Mouse (Mus musculus): ENCODE measurements around the gene Tmem121b. TPM values are rescaled to one million over a fixed set of nuclear protein-coding genes. Genes with fewer than 3 reads are reported as not detected.
A peak's percentile ranks its signal among the peaks of the same experiment; 100 is the strongest.

The Tmem121b gene
- polyA plus RNA-seq, 1 experiment = 0.01 TPM

DNA sequence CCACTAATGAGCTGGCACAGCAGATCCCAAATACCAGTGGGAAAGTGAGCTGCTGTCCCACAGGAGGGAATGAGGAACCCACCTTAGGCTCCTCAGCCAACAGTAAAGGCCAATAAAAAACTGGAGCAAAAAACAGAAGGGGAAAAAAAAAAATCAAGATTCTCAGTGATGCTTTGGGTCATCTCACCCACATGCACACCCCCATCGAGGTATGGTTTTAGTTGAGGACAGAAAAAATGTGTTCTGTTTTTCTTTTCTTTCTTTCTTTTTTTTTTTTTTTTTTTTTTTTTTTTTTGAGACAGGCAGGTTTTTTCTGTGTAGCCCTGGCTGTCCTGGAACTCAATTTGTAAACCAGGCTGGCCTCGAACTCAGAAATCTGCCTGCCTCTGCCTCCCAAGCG is 40.1 kb downstream of the Tmem121b start:
- no peaks in the 10 kb centered on the region for H3K79me2 ChIP-seq (ENCODE audit: control insufficient read depth, insufficient read depth)
- H3K4me2 ChIP-seq (ENCODE audit: low read depth) = peak overlapping the region; percentile 51
- no peaks in the 10 kb centered on the region for H3K36me3 ChIP-seq (ENCODE audit: control insufficient read depth, insufficient read depth)
- TF ChIP-seq POLR2AphosphoS2 (IDR thresholded peaks at IDR 0.05; ENCODE audit: insufficient read length, low read depth) (no peak), POLR2A (IDR thresholded peaks at IDR 0.05; ENCODE audit: insufficient read length, low read depth) (no peak), TCF12 (IDR thresholded peaks at IDR 0.05; ENCODE audit: insufficient read depth, poor library complexity, severe bottlenecking) (no peak), MYOD1 (IDR thresholded peaks at IDR 0.05; ENCODE audit: control insufficient read depth in 1 of 3, insufficient read length in 2 of 3, low read depth in 2 of 3) (no peak), MYOG (IDR thresholded peaks at IDR 0.05; ENCODE audit: control insufficient read depth in 1 of 3, insufficient read depth in 1 of 3, insufficient read length in 2 of 3, low read depth in 2 of 3) (no peak), TCF3 (IDR thresholded peaks at IDR 0.05; ENCODE audit: insufficient read length, low read depth) (no peak), CEBPB (IDR thresholded peaks at IDR 0.05; ENCODE audit: insufficient read depth, poor library complexity, severe bottlenecking) (no peak), SRF (IDR thresholded peaks at IDR 0.05; ENCODE audit: control insufficient read depth, insufficient read length, low read depth) (no peak), E2F4 (IDR thresholded peaks at IDR 0.05; ENCODE audit: insufficient read depth) (no peak), REST (IDR thresholded peaks at IDR 0.05; ENCODE audit: insufficient read depth, insufficient read length) (no peak), MAX (IDR thresholded peaks at IDR 0.05; ENCODE audit: low read depth) (no peak), USF1 (IDR thresholded peaks at IDR 0.05; ENCODE audit: low read depth) (no peak)
- H3K27me3 ChIP-seq (ENCODE audit: control insufficient read depth, insufficient read depth, insufficient read length) = no peaks in the 10 kb centered on the region
- H3K4me3 ChIP-seq = no peak overlapping the region
- no peak overlapping the region for H3ac ChIP-seq (ENCODE audit: control insufficient read depth, insufficient read length)

DNA sequence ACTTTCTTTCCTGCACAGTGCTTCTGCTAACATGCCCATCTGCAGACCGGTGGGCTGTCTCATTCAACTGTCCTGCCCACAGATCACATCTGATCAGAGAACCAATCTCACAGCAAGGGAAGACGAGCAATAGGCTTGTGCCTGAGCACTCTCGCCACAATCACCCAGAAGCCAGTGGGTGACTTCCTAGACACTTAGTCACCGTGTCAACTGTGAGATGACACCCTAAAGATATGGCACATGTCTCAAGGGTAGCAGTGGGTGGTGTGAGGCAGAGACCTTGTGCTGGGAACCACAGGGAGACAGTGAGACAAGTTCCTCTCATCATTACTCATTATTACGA is 40.5 kb downstream of the Tmem121b start:
- Histone ChIP-seq H3ac (ENCODE audit: control insufficient read depth, insufficient read length) (no peak overlapping the region), H3K4me3 (no peak overlapping the region), H3K4me2 (ENCODE audit: low read depth) (peak overlapping the region; percentile 51), H3K27me3 (ENCODE audit: control insufficient read depth, insufficient read depth, insufficient read length) (no peaks in the 10 kb centered on the region), H3K79me2 (ENCODE audit: control insufficient read depth, insufficient read depth) (no peaks in the 10 kb centered on the region), H3K36me3 (ENCODE audit: control insufficient read depth, insufficient read depth) (no peaks in the 10 kb centered on the region)
- TF ChIP-seq POLR2A (IDR thresholded peaks at IDR 0.05; ENCODE audit: insufficient read length, low read depth) (no peak), CEBPB (IDR thresholded peaks at IDR 0.05; ENCODE audit: insufficient read depth, poor library complexity, severe bottlenecking) (no peak), MYOD1 (IDR thresholded peaks at IDR 0.05; ENCODE audit: control insufficient read depth in 1 of 3, insufficient read length in 2 of 3, low read depth in 2 of 3) (peak in 1 of 3 experiments; percentile 52), TCF12 (IDR thresholded peaks at IDR 0.05; ENCODE audit: insufficient read depth, poor library complexity, severe bottlenecking) (no peak), MYOG (IDR thresholded peaks at IDR 0.05; ENCODE audit: control insufficient read depth in 1 of 3, insufficient read depth in 1 of 3, insufficient read length in 2 of 3, low read depth in 2 of 3) (peak in 1 of 3 experiments; percentile 46), USF1 (IDR thresholded peaks at IDR 0.05; ENCODE audit: low read depth) (no peak)

DNA sequence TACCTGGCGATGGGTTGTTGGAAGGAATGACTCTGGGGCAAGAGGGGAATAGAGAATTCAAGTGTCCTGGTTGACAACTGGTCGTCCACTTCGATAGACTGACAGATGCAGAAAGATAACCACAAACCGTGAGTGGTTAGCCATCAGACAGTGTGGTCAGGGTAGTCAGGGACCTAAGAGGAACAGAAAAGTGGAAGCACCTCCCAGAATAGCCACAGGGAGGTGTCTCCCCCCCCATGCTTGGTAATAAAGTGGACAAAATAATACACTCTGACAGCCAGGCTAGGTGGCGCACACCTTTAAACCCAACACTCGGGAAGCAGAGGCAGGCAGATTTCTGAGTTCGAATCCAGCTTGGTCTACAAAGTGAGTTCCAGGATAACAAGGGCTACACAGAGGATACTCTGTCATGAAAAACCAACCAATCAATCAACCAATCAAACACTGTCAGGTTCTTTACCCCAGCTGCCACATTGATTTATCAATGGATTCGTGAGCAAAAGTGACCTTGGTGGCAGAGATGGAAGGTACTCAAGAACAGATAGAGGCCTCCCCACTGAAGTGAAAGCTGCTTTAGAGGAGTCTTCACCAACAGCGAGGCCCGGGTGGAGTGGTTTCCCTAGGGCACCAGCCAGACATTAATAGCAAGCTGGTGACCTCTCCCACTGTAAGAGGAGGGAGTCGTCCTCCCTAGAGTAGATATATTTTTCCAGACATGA is 41.1 kb downstream of the Tmem121b start:
- Histone ChIP-seq H3K36me3 (ENCODE audit: control insufficient read depth, insufficient read depth) (no peaks in the 10 kb centered on the region), H3K4me3 (no peak overlapping the region), H3ac (ENCODE audit: control insufficient read depth, insufficient read length) (no peak overlapping the region), H3K27me3 (ENCODE audit: control insufficient read depth, insufficient read depth, insufficient read length) (no peaks in the 10 kb centered on the region), H3K4me2 (ENCODE audit: low read depth) (peak overlapping the region; percentile 51), H3K79me2 (ENCODE audit: control insufficient read depth, insufficient read depth) (no peaks in the 10 kb centered on the region)
- TF ChIP-seq MYOG (IDR thresholded peaks at IDR 0.05; ENCODE audit: control insufficient read depth in 1 of 3, insufficient read depth in 1 of 3, insufficient read length in 2 of 3, low read depth in 2 of 3) (no peak), MYOD1 (IDR thresholded peaks at IDR 0.05; ENCODE audit: control insufficient read depth in 1 of 3, insufficient read length in 2 of 3, low read depth in 2 of 3) (peak in 1 of 3 experiments; percentile 42)

DNA sequence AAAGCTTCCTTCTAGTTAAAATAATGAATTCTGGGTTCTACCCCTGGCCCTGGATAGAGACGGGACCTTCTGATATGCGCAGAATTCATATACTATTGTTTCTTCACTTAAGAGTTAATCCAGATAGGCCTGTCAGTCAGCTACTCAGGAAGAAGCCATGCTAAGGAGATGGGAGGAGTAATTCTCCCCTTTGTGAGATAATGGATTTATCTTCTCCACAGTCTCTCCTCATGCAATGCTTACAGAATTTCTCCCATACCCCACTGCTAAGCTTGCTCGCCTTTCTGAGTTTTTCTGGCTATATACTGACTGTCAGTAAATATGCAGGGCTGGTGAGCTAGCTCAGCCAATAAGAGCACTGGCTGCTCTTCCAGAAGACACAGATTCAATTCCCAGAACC is 43.4 kb downstream of the Tmem121b start:
- TF ChIP-seq TCF12 (IDR thresholded peaks at IDR 0.05; ENCODE audit: insufficient read depth, poor library complexity, severe bottlenecking) (no peak), POLR2A (IDR thresholded peaks at IDR 0.05; ENCODE audit: insufficient read length, low read depth) (no peak), USF1 (IDR thresholded peaks at IDR 0.05; ENCODE audit: low read depth) (no peak), POLR2AphosphoS2 (IDR thresholded peaks at IDR 0.05; ENCODE audit: insufficient read length, low read depth) (no peak), TCF3 (IDR thresholded peaks at IDR 0.05; ENCODE audit: insufficient read length, low read depth) (no peak), SRF (IDR thresholded peaks at IDR 0.05; ENCODE audit: control insufficient read depth, insufficient read length, low read depth) (no peak)
- Histone ChIP-seq H3K4me3 (no peak overlapping the region), H3K27me3 (ENCODE audit: control insufficient read depth, insufficient read depth, insufficient read length) (no peaks in the 10 kb centered on the region), H3K79me2 (ENCODE audit: control insufficient read depth, insufficient read depth) (no peaks in the 10 kb centered on the region), H3ac (ENCODE audit: control insufficient read depth, insufficient read length) (no peak overlapping the region), H3K4me2 (ENCODE audit: low read depth) (no peak overlapping the region), H3K36me3 (ENCODE audit: control insufficient read depth, insufficient read depth) (no peaks in the 10 kb centered on the region)

DNA sequence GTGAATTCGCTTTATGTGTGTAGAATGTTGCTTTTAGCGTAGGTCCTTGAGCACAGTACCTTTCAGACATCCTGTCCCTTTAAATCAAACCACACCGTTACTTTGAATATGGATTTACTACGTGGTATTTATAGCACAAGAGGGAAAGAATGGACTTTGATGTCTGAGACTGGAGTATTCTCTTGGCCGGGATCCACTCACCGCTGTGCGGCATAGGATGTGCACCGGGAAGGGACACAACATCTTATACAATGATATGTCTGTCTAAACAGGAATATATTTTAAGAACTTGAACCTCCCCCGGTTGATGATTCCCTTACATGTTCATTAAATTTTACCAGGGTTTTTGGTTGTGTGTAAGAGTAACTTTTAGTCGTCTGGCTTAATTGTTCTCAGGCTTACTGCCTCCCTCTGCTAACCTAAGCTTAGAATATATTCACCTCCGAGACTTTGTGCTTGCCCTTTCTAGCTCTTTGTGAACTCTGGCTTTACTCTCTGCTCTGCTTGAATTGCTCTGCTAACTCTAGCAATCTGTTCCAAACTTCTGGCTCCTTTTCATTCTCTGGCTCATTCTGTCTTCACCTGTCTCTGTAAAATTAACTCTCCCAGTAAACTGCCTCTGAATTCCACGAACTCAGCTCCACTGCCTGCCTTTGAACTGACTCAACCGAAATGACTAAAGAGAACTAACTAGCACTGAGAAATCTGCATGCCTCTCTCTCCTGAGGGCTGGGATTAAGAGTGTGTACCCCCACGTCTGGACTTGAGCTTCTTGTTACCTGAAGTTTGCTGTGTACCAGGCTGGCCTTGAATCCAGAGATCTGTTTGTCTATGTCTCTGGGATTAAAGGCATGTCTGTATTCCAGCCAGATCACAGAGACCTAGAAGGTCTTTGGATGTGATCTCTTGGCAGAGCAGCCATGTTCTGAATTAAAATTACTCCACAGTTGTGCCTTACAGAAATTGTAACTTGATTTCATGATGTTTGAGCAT is 49.9 kb downstream of the Tmem121b start:
- Histone ChIP-seq H3K27me3 (ENCODE audit: control insufficient read depth, insufficient read depth, insufficient read length) (no peaks in the 10 kb centered on the region), H3K4me2 (ENCODE audit: low read depth) (no peak overlapping the region), H3K4me3 (no peak overlapping the region), H3K79me2 (ENCODE audit: control insufficient read depth, insufficient read depth) (no peaks in the 10 kb centered on the region), H3K36me3 (ENCODE audit: control insufficient read depth, insufficient read depth) (peaks cover 31% of the 10 kb centered on the region), H3ac (ENCODE audit: control insufficient read depth, insufficient read length) (no peak overlapping the region)
- TF ChIP-seq USF1 (IDR thresholded peaks at IDR 0.05; ENCODE audit: low read depth) (no peak), MYOD1 (IDR thresholded peaks at IDR 0.05; ENCODE audit: control insufficient read depth in 1 of 3, insufficient read length in 2 of 3, low read depth in 2 of 3) (no peak), POLR2AphosphoS2 (IDR thresholded peaks at IDR 0.05; ENCODE audit: insufficient read length, low read depth) (no peak), CEBPB (IDR thresholded peaks at IDR 0.05; ENCODE audit: insufficient read depth, poor library complexity, severe bottlenecking) (no peak), SRF (IDR thresholded peaks at IDR 0.05; ENCODE audit: control insufficient read depth, insufficient read length, low read depth) (no peak), TCF3 (IDR thresholded peaks at IDR 0.05; ENCODE audit: insufficient read length, low read depth) (no peak), TCF12 (IDR thresholded peaks at IDR 0.05; ENCODE audit: insufficient read depth, poor library complexity, severe bottlenecking) (no peak)

All from myocyte (in vitro differentiated cells).